Mouse (Mus musculus) MEL-GATA-1-ER (cell line): ENCODE data around the gene Arhgap45.

Experiments
- DNase-seq: peaks from one replicate; pipeline ENCODE4 v3.0.0-alpha.2; 2012; ENCODE audit warnings: low read depth; ENCODE audit errors: extremely low read depth

The Arhgap45 gene

GRCm38 (mm10) chr10:80016511-80016910 is at the start of gene Arhgap45:
Gene Arhgap45 (plus strand): TSS chr10:80016653.
- peak; percentile 84 for DNase-seq

- no peak for DNase-seq
Observed at GRCm38 (mm10) chr10:79966886-79967400, 49.5 kb upstream of the Arhgap45 start.

- DNase-seq: no peak
Observed at GRCm38 (mm10) chr10:79968181-79968580, 48.3 kb upstream of the Arhgap45 start.

- no peak for DNase-seq
Observed at GRCm38 (mm10) chr10:79969124-79969568, 47.3 kb upstream of the Arhgap45 start.

- no peak for DNase-seq
Observed at GRCm38 (mm10) chr10:79970415-79971182, 45.9 kb upstream of the Arhgap45 start, which contains the start of gene Grin3b. Gene Grin3b (plus strand): TSS chr10:79970715.

GRCm38 (mm10) chr10:79971183-79971497 is 45.3 kb upstream of the Arhgap45 start:
- DNase-seq: no peak

- DNase-seq: no peak
Observed at GRCm38 (mm10) chr10:79972831-79973230, 43.6 kb upstream of the Arhgap45 start.

- DNase-seq: no peak
Observed at GRCm38 (mm10) chr10:79974087-79974486, 42.4 kb upstream of the Arhgap45 start.

- no peak for DNase-seq
Observed at GRCm38 (mm10) chr10:79974668-79975067, 41.8 kb upstream of the Arhgap45 start.

- no peak for DNase-seq
Observed at GRCm38 (mm10) chr10:79976071-79976721, 40.3 kb upstream of the Arhgap45 start.

GRCm38 (mm10) chr10:79976722-79977107 is 39.7 kb upstream of the Arhgap45 start:
- no peak for DNase-seq

- no peak for DNase-seq
Observed at GRCm38 (mm10) chr10:79977324-79977723, 39.1 kb upstream of the Arhgap45 start.

- no peak for DNase-seq
Observed at GRCm38 (mm10) chr10:79978061-79978460, 38.4 kb upstream of the Arhgap45 start.

- DNase-seq: no peak
Observed at GRCm38 (mm10) chr10:79979401-79980155, 36.9 kb upstream of the Arhgap45 start.

- no peak for DNase-seq
Observed at GRCm38 (mm10) chr10:79983205-79983604, 33.2 kb upstream of the Arhgap45 start.

GRCm38 (mm10) chr10:79983670-79984069 is 32.8 kb upstream of the Arhgap45 start:
- DNase-seq: no peak

GRCm38 (mm10) chr10:79984195-79984816 is 32.1 kb upstream of the Arhgap45 start, which contains the start of gene Tmem259:
Gene Tmem259 (minus strand): TSS chr10:79984330.
- DNase-seq: peak; percentile 93

- peak; percentile 98 for DNase-seq
Observed at GRCm38 (mm10) chr10:79984871-79985270, 31.6 kb upstream of the Arhgap45 start.

GRCm38 (mm10) chr10:79985334-79986231 is 30.9 kb upstream of the Arhgap45 start:
- DNase-seq: peak; percentile 79

- DNase-seq: no peak
Observed at GRCm38 (mm10) chr10:79986232-79986878, 30.1 kb upstream of the Arhgap45 start.
